Mouse (Mus musculus) kidney, postnatal 25 days (tissue): Measurements from ENCODE around the gene Tnks2.
A peak's percentile ranks its signal among the peaks of the same experiment; 100 is the strongest.

Source experiments
- DNase-seq, 2 experiments: peaks; one replicate each; pipeline ENCODE4 v3.0.0; 2021; ENCODE audit warnings: mixed read lengths in 2 of 2

The Tnks2 gene

DNA sequence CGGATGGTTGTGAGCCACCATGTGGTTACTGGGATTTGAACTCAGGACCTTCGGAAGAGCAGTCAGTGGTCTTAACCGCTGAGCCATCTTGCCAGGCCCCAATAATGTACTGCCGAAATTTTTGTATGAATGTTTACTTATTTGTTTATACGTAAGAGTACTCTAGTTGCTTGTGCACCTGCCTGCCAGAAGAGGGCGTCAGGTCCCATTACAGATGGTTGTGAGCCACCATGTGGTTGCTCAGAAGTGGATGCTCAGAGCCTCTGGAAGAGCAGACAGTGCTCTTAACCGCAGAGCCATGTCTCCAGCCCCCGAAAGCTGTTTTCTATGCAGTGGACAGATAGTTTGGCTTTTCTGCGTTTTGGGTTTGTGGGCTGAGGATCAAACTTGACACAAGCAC, 63.7 kb downstream of the Tnks2 start:
- DNase-seq, result peak; percentile 32 to 53

GRCm38 (mm10) chr19:36903377-36903776, 69.3 kb downstream of the Tnks2 start:
- DNase-seq, result no peak

GRCm38 (mm10) chr19:36904211-36905007, 70.4 kb downstream of the Tnks2 start:
- peak; percentile 6 to 44 for DNase-seq

DNA sequence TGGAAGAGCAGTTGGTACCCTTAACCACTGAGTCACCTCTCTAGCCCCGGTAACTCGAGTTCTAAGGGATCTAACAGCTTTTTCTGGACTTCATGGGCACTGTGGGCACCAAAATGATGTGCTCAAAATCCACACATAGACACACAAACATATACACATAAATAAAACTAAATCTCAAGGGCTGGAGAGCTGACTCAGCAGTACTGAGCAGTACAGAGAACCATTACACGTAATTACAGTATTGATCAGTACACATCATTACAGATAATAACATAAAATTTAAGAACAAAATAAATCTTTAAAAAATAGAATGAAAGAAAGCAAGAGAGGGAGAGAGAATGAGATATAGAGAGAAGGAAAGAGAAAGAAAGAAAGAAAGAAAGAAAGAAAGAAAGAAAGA, 75.1 kb downstream of the Tnks2 start:
- DNase-seq, result no peak

- DNase-seq, result peak; percentile 74 to 81
Measured at GRCm38 (mm10) chr19:36909676-36910292, 75.8 kb downstream of the Tnks2 start.

- no peak for DNase-seq
Measured at GRCm38 (mm10) chr19:36910424-36911045, 76.5 kb downstream of the Tnks2 start.

GRCm38 (mm10) chr19:36913064-36913463, 79.0 kb downstream of the Tnks2 start:
- DNase-seq, result no peak

DNA sequence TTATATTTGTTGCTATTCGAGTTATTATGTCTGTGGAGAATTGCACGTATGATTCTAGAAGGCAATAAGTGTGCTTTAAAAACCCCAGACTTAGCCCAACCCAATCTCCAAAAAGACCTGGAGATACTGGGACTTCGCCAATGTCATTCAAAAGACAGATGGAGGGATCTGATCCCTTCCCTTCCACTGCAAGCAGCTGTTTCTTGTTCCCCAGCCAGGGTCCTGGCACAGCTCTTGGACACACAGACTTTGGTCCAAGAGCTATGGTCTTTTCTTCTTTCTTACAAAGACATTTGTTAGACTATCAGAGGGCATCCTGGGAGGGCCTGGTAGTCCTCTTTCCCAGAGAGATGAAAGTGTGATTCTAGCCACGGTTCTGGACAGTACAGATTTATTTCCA, 82.2 kb downstream of the Tnks2 start:
- DNase-seq, result no peak

DNA sequence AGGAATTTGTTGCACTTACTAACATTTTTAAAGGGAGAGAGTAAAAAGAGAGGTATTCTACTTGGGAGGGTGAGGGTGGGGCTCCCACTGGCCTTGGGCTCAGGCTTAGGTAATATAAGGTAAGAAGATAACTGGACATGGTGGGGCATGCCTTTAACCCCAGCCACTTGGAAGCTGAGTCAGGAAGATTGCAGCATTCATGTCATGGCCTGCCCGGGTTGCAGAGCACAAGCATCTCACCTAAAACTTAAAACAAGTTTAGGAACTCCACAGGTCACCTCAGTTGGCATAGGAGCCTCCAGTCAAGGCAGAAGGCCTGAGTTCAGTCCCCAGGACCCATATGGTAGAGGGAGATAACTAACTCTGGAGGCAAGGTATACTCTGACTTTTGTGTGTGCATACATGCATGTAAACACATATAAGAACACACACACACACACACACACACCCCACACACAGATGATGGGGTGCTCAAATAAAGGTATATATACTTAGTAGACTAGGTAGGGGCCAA, 82.9 kb downstream of the Tnks2 start:
- no peak for DNase-seq

- peak; percentile 79 to 89 for DNase-seq
Measured at GRCm38 (mm10) chr19:36918441-36919301, 84.6 kb downstream of the Tnks2 start.

DNA sequence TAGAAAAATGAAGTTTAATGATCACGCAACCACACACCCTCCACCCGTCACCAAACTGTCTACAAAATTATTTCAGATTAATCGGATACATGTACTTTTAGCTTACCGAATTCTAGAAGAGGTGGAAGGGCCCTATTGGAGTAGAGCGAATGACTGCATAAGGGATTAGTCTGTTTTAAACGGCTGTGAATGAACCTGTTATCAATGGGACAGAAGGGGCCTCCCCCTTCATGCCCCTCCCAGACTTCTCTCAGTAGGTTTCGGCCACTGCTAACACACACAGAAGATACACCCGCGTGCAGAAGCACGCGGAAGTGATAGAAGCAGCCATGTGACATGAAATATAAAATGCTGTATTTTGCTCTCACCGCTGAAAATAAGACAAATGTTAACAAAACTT, 85.4 kb downstream of the Tnks2 start, which contains the start of gene Fgfbp3:
Gene Fgfbp3, minus strand, starts transcription at position 150 of the 400 bp plus-strand sequence.
- DNase-seq, result no peak

GRCm38 (mm10) chr19:36922015-36922414, 88.0 kb downstream of the Tnks2 start:
- no peak for DNase-seq

- DNase-seq, result no peak
Measured at GRCm38 (mm10) chr19:36922936-36923335, 88.9 kb downstream of the Tnks2 start.

DNA sequence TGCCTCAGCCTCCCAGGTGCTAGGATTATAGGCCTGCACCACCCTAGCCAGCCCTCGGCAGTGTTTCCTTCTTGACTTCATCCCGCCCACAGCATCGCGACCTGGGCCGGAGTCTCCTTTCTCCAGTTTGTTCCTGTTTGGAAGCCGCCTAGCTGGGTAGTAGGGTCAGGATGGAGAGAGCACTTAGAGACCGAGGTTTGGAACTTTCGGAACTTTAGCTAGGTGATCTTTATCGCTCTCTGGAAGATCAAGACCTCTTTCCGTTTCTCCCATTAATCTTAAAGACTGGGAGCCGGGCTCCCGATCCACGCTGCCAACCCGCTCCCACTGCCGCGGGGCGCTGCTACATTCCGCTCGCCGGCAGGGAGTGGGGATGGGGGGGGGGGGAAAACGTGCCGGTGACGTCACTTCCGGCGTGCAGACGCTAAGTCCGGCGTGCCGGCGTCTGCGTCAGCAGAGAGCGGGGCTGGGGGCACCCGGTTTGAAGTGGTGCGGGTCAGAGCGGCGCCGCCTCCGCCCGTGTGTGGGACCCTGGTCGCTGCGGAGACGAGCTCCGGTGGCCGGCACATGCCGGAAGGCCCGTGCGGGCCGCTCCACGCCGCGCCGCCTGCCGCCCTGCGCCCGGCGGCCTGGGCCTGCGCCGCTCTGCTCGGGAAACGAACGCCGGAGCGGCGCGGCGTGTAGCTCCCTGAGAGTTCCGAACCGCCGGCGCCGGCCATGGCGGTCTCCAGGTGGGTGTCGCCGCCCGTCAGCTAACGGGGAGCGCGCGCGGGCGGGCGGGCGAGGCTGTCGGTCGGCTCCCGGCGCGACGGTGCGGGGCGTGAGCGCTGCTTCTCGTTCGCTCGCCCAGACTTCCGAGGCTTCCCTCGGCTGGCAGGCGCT, 91.9 kb downstream of the Tnks2 start, which contains the start of gene Btaf1:
Gene Btaf1, plus strand, starts transcription at position 409 of the 882 bp plus-strand sequence.
- DNase-seq, result peak; percentile 82 to 94

GRCm38 (mm10) chr19:36926553-36927236, 92.7 kb downstream of the Tnks2 start:
- no peak for DNase-seq

- no peak for DNase-seq
Measured at GRCm38 (mm10) chr19:36927800-36928361, 93.8 kb downstream of the Tnks2 start.

DNA sequence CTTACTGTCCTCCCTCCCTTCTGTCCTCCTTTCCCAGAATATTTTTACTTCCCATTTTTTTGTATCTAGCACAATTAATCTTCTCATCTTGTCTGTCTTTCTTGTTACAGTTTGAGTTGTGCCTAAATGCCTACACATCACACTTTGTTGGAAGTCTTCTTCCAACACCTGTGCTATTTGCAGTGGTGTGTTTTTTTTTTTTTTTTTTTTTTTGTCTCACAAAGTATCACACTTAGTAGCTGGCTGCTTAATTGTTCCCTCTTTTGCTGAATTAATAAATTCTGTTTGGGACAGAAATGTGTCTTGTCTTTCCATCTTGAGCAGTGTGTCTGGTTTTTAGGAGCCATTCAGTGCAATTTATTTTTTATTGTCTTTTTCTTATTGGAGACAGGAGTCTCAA, 95.8 kb downstream of the Tnks2 start:
- DNase-seq, result no peak

GRCm38 (mm10) chr19:36932097-36932496, 98.1 kb downstream of the Tnks2 start:
- no peak for DNase-seq

DNA sequence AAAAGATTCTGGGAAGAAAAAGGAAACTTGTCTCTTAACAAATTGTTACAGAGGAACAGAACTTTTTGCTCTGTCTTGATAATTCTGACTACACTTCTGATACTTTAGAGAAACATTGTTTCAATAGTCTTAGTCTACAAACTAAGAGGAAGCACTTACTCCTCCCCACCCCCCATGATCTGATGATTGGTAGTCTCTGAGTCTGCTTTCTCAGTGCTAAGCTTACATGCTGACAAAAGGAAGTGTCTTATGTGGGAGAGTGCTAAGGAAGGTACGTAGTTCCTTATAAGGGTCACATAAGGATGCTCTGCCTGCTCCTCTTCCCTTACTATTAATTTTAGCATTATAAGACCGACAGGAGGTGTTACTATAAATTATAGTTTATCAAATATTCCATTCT, 98.6 kb downstream of the Tnks2 start:
- DNase-seq, result no peak

DNA sequence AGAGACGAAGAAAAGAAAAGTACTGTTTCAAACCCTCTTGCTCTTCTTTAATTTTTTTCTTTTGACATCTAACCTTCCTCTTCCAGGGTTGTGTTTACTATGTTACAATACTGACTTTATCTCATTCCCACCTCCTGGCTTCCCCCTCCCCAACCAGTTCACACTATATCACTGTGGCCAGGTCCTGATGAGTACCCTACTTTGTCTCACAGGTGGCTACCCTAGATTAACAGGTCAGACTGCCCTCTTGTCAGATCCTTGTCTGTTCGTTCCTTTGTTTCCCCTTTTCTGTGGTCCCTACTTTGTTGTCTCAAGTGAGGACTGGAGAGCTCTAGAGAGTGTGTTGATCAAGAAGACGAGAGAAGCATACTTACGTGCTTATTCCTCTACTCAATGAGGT, 102.3 kb downstream of the Tnks2 start:
- DNase-seq, result no peak

- DNase-seq, result no peak
Measured at GRCm38 (mm10) chr19:36938008-36938407, 104.0 kb downstream of the Tnks2 start.
